Mouse (Mus musculus): Measurements from ENCODE around the gene Olfr575. TPM values are rescaled to one million over a fixed set of nuclear protein-coding genes. Genes with fewer than 3 reads are reported as not detected.

The Olfr575 gene
- total and polyA plus RNA-seq, 3 experiments = not detected

DNA sequence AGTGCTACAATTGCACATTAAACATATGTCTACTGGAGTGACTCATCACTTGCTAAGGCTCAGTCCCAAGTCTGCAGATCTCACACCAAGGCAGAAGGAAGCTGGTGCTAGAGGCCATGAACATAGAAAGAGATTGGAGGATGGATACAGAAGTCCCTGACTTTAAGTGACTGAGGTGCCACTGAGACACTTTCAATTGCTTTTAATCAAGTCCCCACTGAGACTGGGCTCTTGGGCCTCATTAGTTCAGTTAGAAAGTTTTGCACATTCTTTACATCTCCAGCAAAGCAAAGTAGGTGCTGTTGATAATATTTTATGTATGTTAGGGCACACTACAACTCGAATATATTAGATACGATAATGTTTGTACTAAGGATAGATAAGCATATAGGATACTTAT lies 17.3 kb upstream of the Olfr575 start, which contains the start of gene Olfr577:
Gene Olfr577 (minus strand): TSS at position 101 of the 400 bp plus-strand sequence.
- Histone ChIP-seq H3K9me3 (replicated peaks; ENCODE audit: low read length) (no peaks in the 10 kb centered on the region), H3K9ac (ENCODE audit: insufficient read depth, low read depth) (no peak within 1 kb of the TSS), H3K79me2 (replicated peaks; ENCODE audit: control insufficient read depth, extremely low read depth, insufficient read depth, poor library complexity, severe bottlenecking) (no peaks in the 10 kb centered on the region), H3K27me3 (replicated peaks) (no peaks in the 10 kb centered on the region), H3K4me3 (replicated peaks in 1 of 3; ENCODE audit: low read depth in 2 of 3, low read length in 2 of 3, poor library complexity in 1 of 3) (no peak within 1 kb of the TSS), H3K27ac (ENCODE audit: insufficient read depth, low read depth) (no peak within 1 kb of the TSS), H3K36me3 (replicated peaks in 1 of 2; ENCODE audit: control insufficient read depth in 1 of 2, insufficient read depth in 1 of 2, low read length in 1 of 2) (no peaks in the 10 kb centered on the region), H3K4me2 (ENCODE audit: insufficient read depth, low read depth, poor library complexity, severe bottlenecking) (no peak within 1 kb of the TSS), H3K4me1 (ENCODE audit: control insufficient read depth in 1 of 2, insufficient read depth in 2 of 2) (no peaks in the 10 kb centered on the region)
- in situ Hi-C loops (cut with MboI; ENCODE audit: low pct_ligation_motif_present, low pct_unique_long_range_greater_than_20kb, low sequenced_read_pairs) (no loop called here), dilution Hi-C loops (cut with MboI; ENCODE audit: extremely low pct_ligation_motif_present, extremely low pct_unique_long_range_greater_than_20kb, low sequenced_read_pairs) (no loop called here)
- DNase-seq (ENCODE audit: extremely low read depth) = no peak
- TF ChIP-seq NELFE (IDR thresholded peaks at IDR 0.05; ENCODE audit: low read depth, low read length) (no peak), EP300 (IDR thresholded peaks at IDR 0.05; ENCODE audit: low read length) (no peak), IRF4 (IDR thresholded peaks at IDR 0.05; ENCODE audit: low read depth, low read length) (no peak), PAX5 (IDR thresholded peaks at IDR 0.05; ENCODE audit: low read length) (no peak), JUN (IDR thresholded peaks at IDR 0.05; ENCODE audit: insufficient read depth, low read depth, low read length) (no peak), RAD21 (IDR thresholded peaks at IDR 0.05; ENCODE audit: low read depth, low read length) (no peak), POLR2A (IDR thresholded peaks at IDR 0.05; ENCODE audit: low read depth, low read length) (no peak)

DNA sequence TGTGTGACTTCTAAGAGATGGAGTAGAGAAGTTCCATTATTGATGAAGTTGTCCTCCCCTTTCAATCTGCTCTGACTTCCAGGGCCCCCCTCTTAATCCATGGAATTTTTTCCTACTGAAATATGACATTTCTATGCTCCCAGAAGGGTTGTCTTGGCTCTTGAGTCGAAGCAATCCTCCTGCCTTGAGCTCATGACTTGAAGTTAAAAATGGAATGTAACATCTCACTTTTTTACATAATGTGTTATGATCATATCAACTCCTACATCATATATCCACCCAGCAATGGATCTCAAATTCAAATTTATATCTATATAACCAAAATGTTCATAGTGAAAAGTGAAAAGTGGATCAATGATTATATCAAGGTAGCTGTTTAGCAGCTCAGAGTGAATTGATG lies 15.8 kb upstream of the Olfr575 start:
- no peaks in the 10 kb centered on the region for H3K79me2 ChIP-seq (replicated peaks; ENCODE audit: control insufficient read depth, extremely low read depth, insufficient read depth, poor library complexity, severe bottlenecking)
- no peak overlapping the region for H3K4me2 ChIP-seq (ENCODE audit: insufficient read depth, low read depth, poor library complexity, severe bottlenecking)
- no peak for DNase-seq (ENCODE audit: extremely low read depth)
- H3K36me3 ChIP-seq (replicated peaks in 1 of 2; ENCODE audit: control insufficient read depth in 1 of 2, insufficient read depth in 1 of 2, low read length in 1 of 2) = no peaks in the 10 kb centered on the region
- TF ChIP-seq NELFE (IDR thresholded peaks at IDR 0.05; ENCODE audit: low read depth, low read length) (no peak), ELF1 (IDR thresholded peaks at IDR 0.05; ENCODE audit: low read depth, low read length) (no peak), MAX (IDR thresholded peaks at IDR 0.05; ENCODE audit: low read length) (no peak), ZNF384 (IDR thresholded peaks at IDR 0.05; ENCODE audit: low read depth, low read length) (no peak), KAT2A (IDR thresholded peaks at IDR 0.05; ENCODE audit: insufficient replicate concordance, low read length) (no peak), E2F4 (IDR thresholded peaks at IDR 0.05; ENCODE audit: insufficient replicate concordance, low read depth, low read length) (no peak), CTCF (conservative IDR thresholded peaks at IDR 0.05 in 1 of 2, IDR thresholded peaks at IDR 0.05 in 1 of 2; ENCODE audit: low read depth in 2 of 2, low read length in 2 of 2) (no peak)
- H3K9me3 ChIP-seq (replicated peaks; ENCODE audit: low read length) = no peaks in the 10 kb centered on the region
- no peak overlapping the region for H3K27ac ChIP-seq (ENCODE audit: insufficient read depth, low read depth)
- no peak overlapping the region for H3K9ac ChIP-seq (ENCODE audit: insufficient read depth, low read depth)
- dilution Hi-C loops (cut with MboI; ENCODE audit: extremely low pct_ligation_motif_present, extremely low pct_unique_long_range_greater_than_20kb, low sequenced_read_pairs) = no loop called here
- no peak overlapping the region for H3K4me3 ChIP-seq (replicated peaks in 1 of 3; ENCODE audit: low read depth in 2 of 3, low read length in 2 of 3, poor library complexity in 1 of 3)
- no peaks in the 10 kb centered on the region for H3K4me1 ChIP-seq (ENCODE audit: control insufficient read depth in 1 of 2, insufficient read depth in 2 of 2)
- no peaks in the 10 kb centered on the region for H3K27me3 ChIP-seq (replicated peaks)
- in situ Hi-C loops (cut with MboI; ENCODE audit: low pct_ligation_motif_present, low pct_unique_long_range_greater_than_20kb, low sequenced_read_pairs) = no loop called here

DNA sequence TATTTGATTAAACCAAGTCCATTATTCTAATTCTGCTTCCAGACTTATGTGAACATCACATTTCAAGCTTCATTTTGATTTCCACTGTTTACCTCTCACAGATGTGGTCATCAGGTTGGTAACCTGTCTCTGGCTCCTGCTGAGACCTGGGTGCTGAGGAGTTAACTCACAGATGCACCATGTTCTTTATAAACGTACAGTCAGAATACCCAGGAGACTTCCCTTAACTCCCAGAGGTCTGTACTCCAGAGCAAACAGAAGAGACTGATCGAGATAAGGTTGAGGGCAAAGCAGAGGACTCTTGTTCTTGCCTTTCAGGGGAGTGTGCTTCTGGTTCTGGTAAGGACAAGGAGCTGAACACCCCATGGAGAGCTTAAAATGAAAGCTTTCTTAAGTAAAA lies 3.8 kb upstream of the Olfr575 start, which contains the start of gene Olfr576:
Gene Olfr576 (plus strand): TSS at position 301 of the 400 bp plus-strand sequence.
- dilution Hi-C loops (cut with MboI; ENCODE audit: extremely low pct_ligation_motif_present, extremely low pct_unique_long_range_greater_than_20kb, low sequenced_read_pairs) (no loop called here), in situ Hi-C loops (cut with MboI; ENCODE audit: low pct_ligation_motif_present, low pct_unique_long_range_greater_than_20kb, low sequenced_read_pairs) (no loop called here)
- Histone ChIP-seq H3K9ac (ENCODE audit: insufficient read depth, low read depth) (no peak within 1 kb of the TSS), H3K4me2 (ENCODE audit: insufficient read depth, low read depth, poor library complexity, severe bottlenecking) (no peak within 1 kb of the TSS), H3K36me3 (replicated peaks in 1 of 2; ENCODE audit: control insufficient read depth in 1 of 2, insufficient read depth in 1 of 2, low read length in 1 of 2) (no peaks in the 10 kb centered on the region), H3K79me2 (replicated peaks; ENCODE audit: control insufficient read depth, extremely low read depth, insufficient read depth, poor library complexity, severe bottlenecking) (no peaks in the 10 kb centered on the region), H3K27me3 (replicated peaks) (no peaks in the 10 kb centered on the region), H3K4me1 (ENCODE audit: control insufficient read depth in 1 of 2, insufficient read depth in 2 of 2) (no peaks in the 10 kb centered on the region), H3K4me3 (replicated peaks in 1 of 3; ENCODE audit: low read depth in 2 of 3, low read length in 2 of 3, poor library complexity in 1 of 3) (no peak within 1 kb of the TSS), H3K27ac (ENCODE audit: insufficient read depth, low read depth) (no peak within 1 kb of the TSS), H3K9me3 (replicated peaks; ENCODE audit: low read length) (no peaks in the 10 kb centered on the region)
- DNase-seq (ENCODE audit: extremely low read depth) = no peak
- TF ChIP-seq MEF2A (IDR thresholded peaks at IDR 0.05; ENCODE audit: borderline replicate concordance, low read depth, low read length) (no peak), USF2 (conservative IDR thresholded peaks at IDR 0.05; ENCODE audit: low read depth, low read length) (no peak), MAZ (IDR thresholded peaks at IDR 0.05; ENCODE audit: low read depth, low read length) (no peak)

Data from CH12.LX (cell line).